Mouse (Mus musculus) left cerebral cortex, postnatal 25 days (tissue): ENCODE measurements around the gene Atat1. TPM values are rescaled to one million over a fixed set of nuclear protein-coding genes. Genes with fewer than 3 reads are reported as not detected.

ENCODE experiments used
- DNase-seq, 2 experiments: peaks; one replicate each; pipeline ENCODE4 v3.0.0; 2022; ENCODE audit warnings: low spot score in 2 of 2, mixed read lengths in 1 of 2
- intact Hi-C: fragments of 180-260 bp; cut with DNase I; formaldehyde crosslinking; loops from one replicate; pipeline ENCODE4 v1.15.1; 2025
- total RNA-seq, 2 experiments: library from RNA; stranded (reverse); gene quantifications; 2 replicates each; pipeline ENCODE4 v1.2.3; 2021

Atat1 gene
- total RNA-seq, 2 experiments from 2014 or later: 53.0 to 56.1 TPM

DNA sequence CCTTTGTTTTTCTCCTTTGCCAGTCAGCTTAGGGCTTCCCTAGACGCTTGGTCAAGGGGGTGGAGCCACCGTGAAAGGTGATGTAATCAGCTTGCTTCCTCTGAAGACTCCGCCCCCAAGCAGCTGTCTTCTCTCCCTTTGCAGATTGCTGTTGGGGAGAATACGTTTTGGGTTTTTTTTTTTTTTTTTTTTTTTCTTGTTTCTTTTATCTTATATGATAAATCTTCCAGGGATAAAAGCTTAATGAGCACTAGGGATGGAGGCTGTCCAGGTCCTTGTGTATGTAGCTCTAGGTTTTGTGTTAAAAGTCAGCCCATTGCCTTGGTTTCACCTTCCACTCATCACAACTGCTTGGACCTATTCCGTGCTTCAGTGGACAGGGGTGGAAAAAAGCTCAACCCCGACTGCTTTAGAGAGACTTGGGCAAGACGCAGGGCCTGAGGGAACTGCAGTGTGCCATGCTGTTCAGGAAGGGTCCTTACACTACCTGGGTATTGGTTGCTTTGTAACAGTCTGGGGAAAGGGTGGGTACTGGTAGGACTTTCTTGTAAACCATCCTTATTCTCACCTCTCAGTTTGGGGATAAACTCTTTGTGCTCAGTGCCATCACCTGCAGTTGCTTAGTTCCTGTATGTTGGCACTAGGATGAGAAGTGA, 9.3 kb upstream of the Atat1 start:
- DNase-seq: peak; percentile 93 to 98
- intact Hi-C loops: loop anchor here (5.0 kb wide), 1 partner anchor 82 kb away; the partner anchor contains the start of gene Tubb5

- peak in 1 of 2 experiments; percentile 69 for DNase-seq
- intact Hi-C loops: loop anchor here (5.0 kb wide), 1 partner anchor 81 kb away; the partner anchor contains the start of gene Tubb5
Observed at GRCm38 (mm10) chr17:35918276-35919059, 8.6 kb upstream of the Atat1 start.

DNA sequence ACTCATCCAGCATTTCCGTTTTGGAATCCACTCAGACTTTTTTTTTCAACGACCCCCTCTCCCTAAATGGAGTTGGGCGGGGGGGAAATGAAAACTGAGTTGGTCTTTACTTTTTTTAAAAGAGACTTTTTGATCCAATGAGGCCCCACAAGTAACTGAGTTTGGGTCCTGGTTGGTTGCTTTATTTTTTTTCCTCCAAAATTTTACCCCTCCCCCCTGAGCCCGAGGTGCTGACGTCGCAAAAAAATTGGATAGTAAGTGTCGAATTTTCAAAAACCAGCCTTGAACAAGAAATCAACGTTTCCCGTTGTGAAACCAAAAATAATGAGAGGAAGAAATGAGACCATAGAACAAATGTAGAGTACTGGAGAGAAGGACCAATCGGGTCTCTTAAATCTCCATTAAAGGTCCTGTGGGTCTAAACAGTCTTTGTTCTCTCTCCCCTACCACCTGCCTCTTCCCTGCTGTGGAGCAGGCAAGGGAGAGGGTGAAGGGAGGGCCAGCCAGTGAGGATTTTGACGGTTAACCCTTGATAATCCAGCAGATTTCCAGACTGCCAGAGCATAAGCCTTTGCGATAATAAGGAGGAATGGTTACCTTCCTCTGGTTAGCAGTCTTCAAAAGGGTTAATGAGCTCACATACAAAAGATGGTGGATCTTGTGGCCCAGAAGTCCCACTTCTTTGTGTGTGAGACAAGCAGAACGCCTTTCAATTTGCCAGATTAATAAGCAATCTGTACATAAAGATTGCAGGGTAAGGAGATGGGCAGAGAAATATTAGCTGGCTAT, 7.8 kb upstream of the Atat1 start:
- intact Hi-C loops: loop anchor here (5.0 kb wide), 1 partner anchor 80 kb away; the partner anchor contains the start of gene Tubb5
- peak; percentile 62 to 74 for DNase-seq

GRCm38 (mm10) chr17:35917143-35917462, 7.2 kb upstream of the Atat1 start:
- intact Hi-C loops: loop anchor here (5.0 kb wide), 1 partner anchor 80 kb away; the partner anchor contains the start of gene Tubb5
- peak in 1 of 2 experiments; percentile 43 for DNase-seq

- intact Hi-C loops: loop anchor here (5.0 kb wide), 1 partner anchor 79 kb away; the partner anchor contains the start of gene Tubb5
- DNase-seq: peak; percentile 100
Observed at GRCm38 (mm10) chr17:35916297-35917142, 6.6 kb upstream of the Atat1 start, which contains the start of the genes Mrps18b and Ppp1r10. Mrps18b (minus strand) TSS chr17:35916389. Ppp1r10 (plus strand) TSS chr17:35916434.

DNA sequence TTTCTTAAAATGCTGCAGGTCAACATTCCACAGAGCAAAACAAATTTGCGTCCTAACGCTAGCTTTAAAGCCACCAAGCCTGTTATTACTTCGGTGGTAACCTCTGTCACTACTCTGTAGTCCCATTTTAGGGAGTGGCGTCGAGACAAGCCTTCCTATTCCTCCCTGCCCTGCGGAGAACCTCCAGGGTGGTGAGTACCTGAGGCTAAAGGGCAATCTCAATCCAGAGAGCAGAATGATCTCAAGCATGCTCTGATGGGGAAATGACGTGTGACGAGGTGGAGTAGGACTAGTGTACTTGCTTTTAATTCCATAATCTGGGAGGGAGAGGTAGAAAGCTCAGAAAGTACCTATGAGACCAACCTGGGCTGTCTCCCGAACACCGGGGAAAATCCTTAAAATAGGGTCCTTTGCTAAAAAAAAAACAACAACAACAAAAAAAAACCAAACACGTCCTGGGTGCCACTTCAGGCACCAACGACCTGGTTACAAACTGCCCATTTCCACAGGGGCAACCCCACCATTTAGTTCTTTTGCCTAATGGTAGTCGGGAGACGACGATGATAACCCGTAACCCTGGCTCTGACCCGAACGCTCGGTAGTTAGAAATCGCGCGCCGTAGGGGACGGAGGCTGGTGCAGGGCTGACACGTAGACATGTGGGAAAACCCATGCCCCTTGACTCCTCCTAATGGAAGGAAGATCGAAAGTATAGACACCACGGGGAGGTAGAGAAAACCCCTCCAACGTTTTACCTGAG, 5.8 kb upstream of the Atat1 start:
- intact Hi-C loops: loop anchor here (5.0 kb wide), 1 partner anchor 78 kb away; the partner anchor contains the start of gene Tubb5
- DNase-seq: no peak

DNA sequence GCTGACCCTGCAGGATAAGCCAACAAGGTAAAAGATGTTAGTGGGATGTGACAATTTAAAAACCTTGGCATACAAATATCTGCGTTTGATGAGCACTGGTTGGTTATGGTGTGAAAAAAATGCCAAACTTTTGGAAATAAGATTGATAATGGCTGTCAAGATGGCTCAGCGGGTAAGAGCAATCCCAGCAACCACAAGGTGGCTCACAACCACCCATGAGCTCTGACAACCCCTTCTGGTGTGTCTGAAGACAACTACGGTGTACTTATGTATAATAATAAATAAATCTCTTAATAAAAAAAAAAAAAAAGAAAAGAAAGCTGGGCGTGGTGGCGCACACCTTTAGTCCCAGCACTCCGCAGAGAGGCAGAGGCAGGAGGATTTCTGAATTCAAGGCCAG, 5.1 kb upstream of the Atat1 start:
- intact Hi-C loops: loop anchor here (5.0 kb wide), 1 partner anchor 78 kb away; the partner anchor contains the start of gene Tubb5
- no peak for DNase-seq

DNA sequence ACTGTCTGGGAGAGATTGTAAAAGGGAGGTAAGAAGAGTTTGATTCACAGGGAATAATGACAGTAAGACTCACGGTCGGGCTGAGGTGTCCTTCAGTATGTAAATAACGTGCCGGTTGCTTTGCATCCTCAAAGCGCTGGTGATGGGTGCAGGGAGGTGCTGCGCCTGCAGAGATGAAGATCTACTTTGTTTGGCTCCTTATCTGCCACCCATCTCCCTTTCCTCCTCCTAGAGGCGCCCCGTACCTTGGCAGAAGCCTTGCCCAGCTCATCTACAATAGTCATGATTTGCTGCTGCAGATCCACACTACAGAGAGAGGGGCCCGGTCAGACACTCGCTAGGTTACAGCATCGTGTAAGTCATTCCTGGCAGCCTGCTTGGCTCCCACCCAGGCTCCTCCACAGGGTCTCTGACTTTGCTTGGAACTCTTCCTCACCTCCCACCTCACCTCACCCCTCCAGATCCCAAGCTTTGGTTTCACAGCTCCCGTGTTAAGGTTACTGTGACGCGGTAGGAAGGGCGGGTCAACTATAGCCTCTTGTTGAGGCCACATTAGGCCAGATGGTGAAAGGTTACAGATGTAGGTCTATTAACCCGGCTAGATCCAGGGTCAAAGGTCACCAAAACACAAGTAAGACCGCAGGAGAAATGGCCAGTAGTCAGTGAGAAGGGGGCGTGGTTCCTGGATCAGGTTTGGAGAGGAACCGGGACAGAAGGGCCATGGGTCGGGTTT, 523 bp downstream of the Atat1 start:
- no peak for DNase-seq
- intact Hi-C loops: no loop called here

- intact Hi-C loops: no loop called here
Observed at GRCm38 (mm10) chr17:35907609-35908008, 2.3 kb downstream of the Atat1 start.

DNA sequence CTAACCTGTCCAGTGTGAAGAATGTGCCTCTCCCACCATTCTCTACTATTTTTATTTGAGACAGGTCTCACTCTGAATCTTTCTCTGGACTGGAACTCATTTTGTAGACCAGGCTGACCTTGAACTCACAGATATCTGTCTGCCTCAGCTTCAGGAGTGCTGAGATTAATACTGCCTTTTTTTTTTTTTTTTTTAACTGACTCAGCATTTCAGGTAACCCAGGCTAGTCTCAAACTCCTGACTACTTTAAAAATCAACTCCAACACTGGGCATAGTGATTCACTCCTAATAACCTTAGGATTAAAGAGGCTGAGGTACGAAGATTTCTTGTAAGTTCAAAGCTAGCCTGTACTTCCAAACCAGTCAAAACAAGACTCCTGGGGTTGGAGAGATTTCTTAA, 4.3 kb downstream of the Atat1 start:
- no peak for DNase-seq
- intact Hi-C loops: no loop called here

More at GRCm38 (mm10) chr17:35907609-35908008, 2.3 kb downstream of the Atat1 start:
- no peak for DNase-seq

- no peak for DNase-seq
- intact Hi-C loops: no loop called here
Observed at GRCm38 (mm10) chr17:35903992-35904355, 5.9 kb downstream of the Atat1 start.

- intact Hi-C loops: no loop called here
- no peak for DNase-seq
Observed at GRCm38 (mm10) chr17:35903343-35903991, 6.4 kb downstream of the Atat1 start.

GRCm38 (mm10) chr17:35900636-35901035, 9.2 kb downstream of the Atat1 start:
- no peak for DNase-seq
- intact Hi-C loops: no loop called here

DNA sequence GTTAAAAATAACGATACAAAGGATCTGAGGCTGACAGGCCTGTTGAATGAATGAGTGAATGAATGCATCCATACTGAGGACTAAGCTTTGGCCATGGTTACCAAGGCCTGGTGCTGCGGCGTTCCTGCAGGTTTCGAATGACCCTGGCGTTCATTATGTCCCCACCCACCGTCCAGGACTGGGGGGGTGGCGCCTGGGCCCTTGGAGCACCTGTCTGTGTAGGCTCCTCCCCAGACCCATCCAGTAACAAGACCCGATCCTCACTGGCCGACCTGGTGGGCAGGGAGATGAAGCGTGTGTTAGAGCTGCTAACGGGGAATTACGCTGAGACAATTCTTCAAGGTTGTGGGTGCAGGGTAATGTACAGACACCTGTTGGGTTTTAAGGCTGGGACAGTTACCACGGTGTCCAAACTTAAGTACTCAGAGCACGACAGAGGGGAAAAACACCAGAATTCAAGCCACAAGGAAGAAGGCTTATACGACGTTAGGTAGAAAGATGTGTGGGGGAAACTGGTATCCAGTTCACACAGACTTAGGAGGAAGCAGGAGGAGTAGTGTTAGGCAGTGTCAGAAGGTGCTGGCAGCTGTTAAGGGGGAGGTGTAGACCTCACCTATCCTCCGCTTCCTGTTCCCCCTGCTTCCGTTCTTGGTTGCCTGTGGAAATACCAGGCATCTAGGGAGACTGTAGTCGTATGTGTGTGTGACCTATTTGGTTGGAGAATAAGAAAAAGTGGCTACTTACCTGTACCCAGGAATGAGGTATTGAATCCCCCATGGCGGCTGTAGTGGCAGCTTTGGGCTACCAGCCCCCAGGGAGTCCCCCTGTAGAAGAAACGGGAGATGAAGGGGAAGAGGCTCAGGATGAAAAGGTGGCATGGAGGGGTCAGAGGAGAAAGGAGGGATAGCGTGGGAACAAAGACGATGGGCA, 12.0 kb downstream of the Atat1 start:
- no peak for DNase-seq
- intact Hi-C loops: no loop called here

DNA sequence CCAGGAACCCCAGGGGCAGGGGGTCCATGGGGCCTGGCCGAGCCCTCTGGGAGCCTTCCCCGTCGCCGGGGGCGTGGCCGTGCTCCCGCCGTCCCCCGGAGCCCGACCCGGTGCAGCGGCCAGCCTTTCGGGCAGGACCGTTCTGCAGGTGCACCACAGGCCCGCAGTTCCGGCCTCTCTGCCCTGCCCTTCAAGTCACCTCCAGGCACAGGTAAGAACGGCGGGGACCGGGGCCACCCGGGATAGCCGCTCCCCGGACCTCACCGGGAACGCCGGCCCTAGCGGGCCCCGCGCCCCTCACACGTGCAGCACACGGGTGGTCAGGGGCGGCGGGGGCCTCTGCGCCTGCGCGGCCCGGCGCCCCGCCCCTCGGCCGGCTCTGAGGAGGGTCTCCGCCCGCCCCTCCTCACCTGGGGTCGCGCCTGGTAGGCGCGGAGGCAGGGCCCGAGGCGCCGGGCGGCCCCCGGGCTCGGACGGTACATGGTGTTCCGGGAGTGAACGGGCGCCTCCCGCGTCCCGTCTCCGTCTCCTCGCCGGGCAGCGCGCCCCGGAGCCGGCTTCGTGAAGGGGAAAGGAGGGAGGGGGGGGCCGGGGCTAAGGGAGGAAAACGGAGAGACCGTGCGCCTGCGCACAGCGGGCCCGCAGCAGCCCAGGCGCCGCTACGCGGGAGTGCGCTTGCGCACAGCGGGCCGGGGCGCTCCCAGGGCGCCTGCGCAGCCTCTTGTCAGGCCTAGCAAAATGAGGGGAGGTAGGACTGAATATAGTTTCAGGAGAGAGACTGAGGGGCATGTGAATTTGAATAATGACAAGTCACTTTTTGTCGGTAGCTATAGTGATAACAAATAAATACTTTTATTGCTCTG, 12.9 kb downstream of the Atat1 start, which contains the start of gene 2310061I04Rik:
Gene 2310061I04Rik (minus strand): TSS at position 651 of the 863 bp plus-strand sequence.
- intact Hi-C loops: no loop called here
- peak; percentile 92 to 96 for DNase-seq
